8 mouse cellular contexts compared by ENCODE assay signal in the genomic region with DNA sequence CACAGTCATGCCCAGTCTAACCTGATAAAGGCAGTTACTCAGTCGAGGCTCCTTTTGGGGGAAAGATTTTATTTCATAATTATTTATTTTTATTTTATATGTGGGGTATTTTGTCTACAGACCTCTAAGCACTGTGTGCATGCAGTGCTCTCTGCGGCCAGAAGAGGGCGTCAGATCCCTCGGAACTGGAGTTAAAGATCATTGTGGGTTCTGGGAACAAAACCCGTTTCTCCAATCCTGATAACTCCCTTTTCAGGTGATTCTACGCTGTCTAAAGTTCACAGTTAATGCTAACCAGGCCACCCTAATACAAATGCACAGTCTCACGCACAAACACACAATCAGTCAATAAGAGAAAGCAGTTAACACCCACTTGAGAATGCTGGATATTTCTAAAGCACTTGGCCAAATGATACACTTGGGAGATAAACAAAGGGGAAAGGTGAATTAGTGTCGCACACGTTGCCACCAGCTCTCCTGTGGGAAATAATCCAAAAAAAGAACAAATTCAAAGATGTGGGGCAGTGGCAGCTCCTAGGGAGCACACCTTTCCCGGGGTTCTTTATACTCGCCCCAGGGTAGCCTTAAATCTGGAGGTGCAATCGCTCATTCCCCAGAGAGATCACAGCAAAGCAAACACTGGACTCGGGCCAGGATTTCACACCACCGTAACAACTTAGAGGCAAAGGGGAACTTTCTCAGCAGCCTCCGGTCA.
A peak's percentile ranks its signal among the peaks of the same experiment; 100 is the strongest.
DNase-seq lines count a peak whose midpoint lies in the region; ATAC-seq and TF ChIP-seq lines count a peak whose summit lies in the region.

No protein-coding gene starts in this region.

- no peaks in the 10 kb centered on the region for H3K9me3 ChIP-seq in heart, embryonic 12.5 days (replicated peaks)
- H3K9me3 ChIP-seq in hindbrain, postnatal 0 days (ENCODE audit: low read length), result no peaks in the 10 kb centered on the region

- peaks cover 20% of the 10 kb centered on the region; the same call in 1 of the 2 replicates for H3K4me1 ChIP-seq in heart, embryonic 12.5 days (replicated peaks)
- H3K4me1 ChIP-seq in hindbrain, postnatal 0 days (ENCODE audit: insufficient read depth, low read length), result no peaks in the 10 kb centered on the region; the same call in 1 of the 2 replicates

- ATAC-seq in heart, embryonic 12.5 days (ENCODE audit: insufficient number of reproducible peaks, low FRiP score), result 0 out of 2 replicates have a peak, but pooled peaks have one; percentile 4
- 0 out of 2 replicates have a peak, but pooled peaks have one; percentile 26 for ATAC-seq in common myeloid progenitor, adult 5-6 weeks (replicated peaks; ENCODE audit: low read depth, poor library complexity, severe bottlenecking)
- ATAC-seq in hindbrain, postnatal 0 days, result 0 out of 2 replicates have a peak, but pooled peaks have one; percentile 8

- no peaks in the 10 kb centered on the region for H3K36me3 ChIP-seq in heart, embryonic 12.5 days
- H3K36me3 ChIP-seq in hindbrain, postnatal 0 days (ENCODE audit: insufficient read depth, low read length), result no peaks in the 10 kb centered on the region

- peak; percentile 52 for TF ChIP-seq CTCF in hindbrain, postnatal 0 days (IDR thresholded peaks at IDR 0.05; ENCODE audit: low read depth)

- DNase-seq in heart, adult 8-10 months (ENCODE audit: low spot score), result no peak
- DNase-seq in hindbrain, postnatal 0 days (ENCODE audit: low spot score), result no peak
- peak; percentile 8 for DNase-seq in lung, postnatal 14 days
- no peak for DNase-seq in T-cell, adult 2 months (ENCODE audit: low spot score)
- DNase-seq in layer of hippocampus, adult 11-12 months (ENCODE audit: low spot score), result no peak
- DNase-seq in layer of hippocampus, postnatal 36 days, result no peak

- WGBS in heart, embryonic 12.5 days, result 9% methylated on average over 15 of the region's 15 CpGs
- WGBS in hindbrain, postnatal 0 days, result 15% methylated on average over 15 of the region's 15 CpGs

- no peak overlapping the region for H3K4me3 ChIP-seq in heart, embryonic 12.5 days
- no peak overlapping the region for H3K4me3 ChIP-seq in hindbrain, postnatal 0 days (ENCODE audit: low read length)

- no peak overlapping the region for H3K27ac ChIP-seq in heart, embryonic 12.5 days (ENCODE audit: poor library complexity, severe bottlenecking)
- no peak overlapping the region for H3K27ac ChIP-seq in hindbrain, postnatal 0 days

- H3K9ac ChIP-seq in heart, embryonic 12.5 days, result no peak overlapping the region
- no peak overlapping the region for H3K9ac ChIP-seq in hindbrain, postnatal 0 days (replicated peaks; ENCODE audit: low read length)

- peak overlapping the region; percentile 48 for H3K4me2 ChIP-seq in heart, embryonic 12.5 days
- peak overlapping the region; percentile 41 for H3K4me2 ChIP-seq in hindbrain, postnatal 0 days (ENCODE audit: low read depth, low read length)

- H3K27me3 ChIP-seq in heart, embryonic 12.5 days (replicated peaks), result peaks cover 5% of the 10 kb centered on the region; the same call in 1 of the 2 replicates
- H3K27me3 ChIP-seq in hindbrain, postnatal 0 days (ENCODE audit: insufficient read depth, low read length), result no peaks in the 10 kb centered on the region
